Mouse (Mus musculus): ENCODE results near the gene Mief1. TPM values are rescaled to one million over a fixed set of nuclear protein-coding genes. Genes with fewer than 3 reads are reported as not detected.

Mief1 gene
- polyA plus RNA-seq, 1 experiment = 24.3 TPM

DNA sequence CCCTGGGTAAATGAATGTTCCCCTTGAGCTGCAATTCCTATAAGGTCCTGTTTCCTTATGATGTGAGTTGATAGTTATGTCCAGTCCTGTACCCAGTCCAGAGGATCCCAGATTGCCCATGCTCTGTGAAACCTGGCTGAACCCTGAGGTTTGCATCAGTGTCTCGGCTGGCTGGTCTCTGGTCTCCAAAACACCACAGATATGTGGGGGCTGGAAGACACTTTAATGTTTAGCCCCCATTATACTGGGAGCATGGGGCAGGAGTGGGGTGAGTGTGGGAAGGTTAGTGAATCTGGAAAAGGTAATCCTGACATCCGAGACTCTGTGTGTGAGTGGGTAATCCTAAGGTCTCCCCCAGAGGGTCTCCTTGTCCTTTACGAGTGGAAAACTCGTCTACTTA is 765 bp upstream of the Mief1 start:
- no peak for TF ChIP-seq TCF12 (IDR thresholded peaks at IDR 0.05; ENCODE audit: insufficient read depth, poor library complexity, severe bottlenecking)
- no peak for TF ChIP-seq SRF (IDR thresholded peaks at IDR 0.05; ENCODE audit: control insufficient read depth, insufficient read length, low read depth)
- TF ChIP-seq MYOD1 (IDR thresholded peaks at IDR 0.05; ENCODE audit: control insufficient read depth in 1 of 3, insufficient read length in 2 of 3, low read depth in 2 of 3) = no peak
- TF ChIP-seq MYOG (IDR thresholded peaks at IDR 0.05; ENCODE audit: control insufficient read depth in 1 of 3, insufficient read depth in 1 of 3, insufficient read length in 2 of 3, low read depth in 2 of 3) = no peak
- no peak for TF ChIP-seq REST (IDR thresholded peaks at IDR 0.05; ENCODE audit: insufficient read depth, insufficient read length)
- no peak for TF ChIP-seq USF1 (IDR thresholded peaks at IDR 0.05; ENCODE audit: low read depth)
- no peak for TF ChIP-seq TCF3 (IDR thresholded peaks at IDR 0.05; ENCODE audit: insufficient read length, low read depth)
- TF ChIP-seq CEBPB (IDR thresholded peaks at IDR 0.05; ENCODE audit: insufficient read depth, poor library complexity, severe bottlenecking) = no peak
- TF ChIP-seq E2F4 (IDR thresholded peaks at IDR 0.05; ENCODE audit: insufficient read depth) = no peak
- TF ChIP-seq MAX (IDR thresholded peaks at IDR 0.05; ENCODE audit: low read depth) = no peak
- Histone ChIP-seq H3K4me3 (peak overlapping the region; percentile 92), H3K27me3 (ENCODE audit: control insufficient read depth, insufficient read depth, insufficient read length) (no peaks in the 10 kb centered on the region), H3K4me2 (ENCODE audit: low read depth) (peak overlapping the region; percentile 78), H3K36me3 (ENCODE audit: control insufficient read depth, insufficient read depth) (peaks cover 24% of the 10 kb centered on the region), H3ac (ENCODE audit: control insufficient read depth, insufficient read length) (no peak overlapping the region), H3K79me2 (ENCODE audit: control insufficient read depth, insufficient read depth) (peaks cover 34% of the 10 kb centered on the region)

DNA sequence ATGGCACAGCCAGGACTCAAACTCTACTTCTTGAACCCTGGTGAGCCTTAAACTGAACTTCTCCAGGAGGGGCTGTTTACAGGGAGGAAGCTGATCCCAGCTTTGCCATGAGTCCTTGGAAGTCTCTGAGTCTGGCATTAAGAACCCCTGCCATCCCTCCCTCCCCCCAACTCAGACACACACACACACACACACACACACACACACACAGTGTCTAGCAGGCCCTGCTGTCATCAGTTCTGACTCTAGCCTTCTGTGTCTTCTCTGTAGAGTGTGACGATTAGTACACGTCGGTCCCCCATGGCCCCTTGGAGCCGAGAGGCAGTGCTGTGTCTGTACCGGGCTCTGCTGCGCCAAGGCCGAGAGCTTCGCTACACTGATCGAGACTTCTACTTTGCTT is 1.7 kb downstream of the Mief1 start, which contains the start of gene AC140267.1:
AC140267.1 (plus strand) TSS at position 301 of the 400 bp plus-strand sequence.
- peak within 1 kb of the TSS; percentile 62 for H3ac ChIP-seq (ENCODE audit: control insufficient read depth, insufficient read length)
- H3K4me3 ChIP-seq = peak within 1 kb of the TSS; percentile 92
- no peaks in the 10 kb centered on the region for H3K27me3 ChIP-seq (ENCODE audit: control insufficient read depth, insufficient read depth, insufficient read length)
- TF ChIP-seq TCF12 (IDR thresholded peaks at IDR 0.05; ENCODE audit: insufficient read depth, poor library complexity, severe bottlenecking) (no peak), REST (IDR thresholded peaks at IDR 0.05; ENCODE audit: insufficient read depth, insufficient read length) (no peak), MAX (IDR thresholded peaks at IDR 0.05; ENCODE audit: low read depth) (no peak), E2F4 (IDR thresholded peaks at IDR 0.05; ENCODE audit: insufficient read depth) (no peak), USF1 (IDR thresholded peaks at IDR 0.05; ENCODE audit: low read depth) (no peak), MYOG (IDR thresholded peaks at IDR 0.05; ENCODE audit: control insufficient read depth in 1 of 3, insufficient read depth in 1 of 3, insufficient read length in 2 of 3, low read depth in 2 of 3) (no peak), POLR2AphosphoS2 (IDR thresholded peaks at IDR 0.05; ENCODE audit: insufficient read length, low read depth) (no peak), MYOD1 (IDR thresholded peaks at IDR 0.05; ENCODE audit: control insufficient read depth in 1 of 3, insufficient read length in 2 of 3, low read depth in 2 of 3) (no peak), POLR2A (IDR thresholded peaks at IDR 0.05; ENCODE audit: insufficient read length, low read depth) (no peak), CEBPB (IDR thresholded peaks at IDR 0.05; ENCODE audit: insufficient read depth, poor library complexity, severe bottlenecking) (no peak), TCF3 (IDR thresholded peaks at IDR 0.05; ENCODE audit: insufficient read length, low read depth) (no peak), SRF (IDR thresholded peaks at IDR 0.05; ENCODE audit: control insufficient read depth, insufficient read length, low read depth) (no peak)
- peak within 1 kb of the TSS; percentile 74 for H3K4me2 ChIP-seq (ENCODE audit: low read depth)
- peaks cover 42% of the 10 kb centered on the region for H3K36me3 ChIP-seq (ENCODE audit: control insufficient read depth, insufficient read depth)
- peaks cover 34% of the 10 kb centered on the region for H3K79me2 ChIP-seq (ENCODE audit: control insufficient read depth, insufficient read depth)

DNA sequence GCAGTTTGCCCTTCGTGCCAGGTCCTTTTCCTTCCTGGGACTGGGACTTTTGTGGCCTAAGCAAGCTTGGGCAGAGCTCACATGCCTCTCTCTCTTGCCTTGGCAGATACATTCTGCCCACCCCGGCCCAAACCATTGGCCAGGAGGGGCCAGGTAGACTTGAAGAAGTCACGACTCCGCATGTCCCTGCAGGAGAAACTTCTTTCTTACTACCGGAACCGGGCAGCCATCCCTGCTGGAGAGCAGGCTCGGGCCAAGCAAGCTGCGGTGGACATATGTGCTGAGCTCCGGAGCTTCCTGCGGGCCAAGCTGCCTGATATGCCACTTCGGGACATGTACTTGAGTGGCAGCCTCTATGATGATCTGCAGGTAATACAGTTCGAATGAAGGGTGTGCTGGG is 14.3 kb downstream of the Mief1 start:
- Histone ChIP-seq H3K4me2 (ENCODE audit: low read depth) (no peak overlapping the region), H3ac (ENCODE audit: control insufficient read depth, insufficient read length) (no peak overlapping the region), H3K36me3 (ENCODE audit: control insufficient read depth, insufficient read depth) (peaks cover 87% of the 10 kb centered on the region), H3K79me2 (ENCODE audit: control insufficient read depth, insufficient read depth) (peaks cover 8% of the 10 kb centered on the region), H3K4me3 (no peak overlapping the region), H3K27me3 (ENCODE audit: control insufficient read depth, insufficient read depth, insufficient read length) (no peaks in the 10 kb centered on the region)
- TF ChIP-seq SRF (IDR thresholded peaks at IDR 0.05; ENCODE audit: control insufficient read depth, insufficient read length, low read depth) = no peak
- no peak for TF ChIP-seq TCF3 (IDR thresholded peaks at IDR 0.05; ENCODE audit: insufficient read length, low read depth)
- no peak for TF ChIP-seq REST (IDR thresholded peaks at IDR 0.05; ENCODE audit: insufficient read depth, insufficient read length)

DNA sequence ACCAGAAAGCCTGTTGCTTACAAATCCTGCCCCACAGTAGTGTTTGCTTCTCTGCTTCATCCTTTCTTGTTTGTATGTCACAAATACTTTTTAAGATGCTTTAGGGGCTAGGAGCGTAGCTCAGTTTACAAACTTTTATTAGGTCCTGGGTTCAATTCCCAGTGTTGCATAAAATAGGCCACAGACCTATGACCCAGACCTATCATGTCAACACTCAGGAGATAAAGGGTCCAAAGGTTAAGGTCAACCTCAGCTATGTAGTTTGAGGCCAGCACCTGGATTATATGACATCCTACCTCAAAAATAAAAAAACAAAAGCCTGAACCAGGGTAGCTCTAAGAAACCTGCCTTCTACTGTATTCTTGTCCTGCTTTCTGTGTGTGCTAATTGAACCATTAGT is 14.8 kb downstream of the Mief1 start:
- Histone ChIP-seq H3ac (ENCODE audit: control insufficient read depth, insufficient read length) (no peak overlapping the region), H3K27me3 (ENCODE audit: control insufficient read depth, insufficient read depth, insufficient read length) (no peaks in the 10 kb centered on the region), H3K36me3 (ENCODE audit: control insufficient read depth, insufficient read depth) (peaks cover 83% of the 10 kb centered on the region), H3K4me3 (no peak overlapping the region), H3K4me2 (ENCODE audit: low read depth) (no peak overlapping the region), H3K79me2 (ENCODE audit: control insufficient read depth, insufficient read depth) (peaks cover 4% of the 10 kb centered on the region)
- no peak for TF ChIP-seq MAX (IDR thresholded peaks at IDR 0.05; ENCODE audit: low read depth)
- TF ChIP-seq SRF (IDR thresholded peaks at IDR 0.05; ENCODE audit: control insufficient read depth, insufficient read length, low read depth) = no peak
- TF ChIP-seq MYOD1 (IDR thresholded peaks at IDR 0.05; ENCODE audit: control insufficient read depth in 1 of 3, insufficient read length in 2 of 3, low read depth in 2 of 3) = peak in 1 of 3 experiments; percentile 1
- no peak for TF ChIP-seq TCF3 (IDR thresholded peaks at IDR 0.05; ENCODE audit: insufficient read length, low read depth)
- no peak for TF ChIP-seq CEBPB (IDR thresholded peaks at IDR 0.05; ENCODE audit: insufficient read depth, poor library complexity, severe bottlenecking)

DNA sequence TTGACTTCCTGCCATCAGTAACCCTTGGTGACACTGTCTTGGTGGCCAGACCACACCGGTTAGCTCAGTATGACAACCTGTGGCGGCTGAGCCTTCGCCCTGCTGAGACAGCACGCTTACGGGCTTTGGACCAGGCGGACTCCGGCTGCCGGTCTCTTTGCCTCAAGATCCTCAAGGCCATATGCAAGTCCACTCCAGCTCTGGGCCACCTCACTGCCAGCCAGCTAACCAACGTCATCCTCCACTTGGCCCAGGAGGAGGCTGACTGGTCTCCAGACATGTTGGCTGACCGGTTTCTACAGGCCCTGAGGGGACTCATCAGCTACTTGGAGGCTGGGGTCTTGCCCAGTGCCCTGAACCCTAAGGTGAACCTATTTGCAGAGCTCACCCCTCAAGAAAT is 15.9 kb downstream of the Mief1 start:
- no peak for TF ChIP-seq POLR2A (IDR thresholded peaks at IDR 0.05; ENCODE audit: insufficient read length, low read depth)
- TF ChIP-seq MYOG (IDR thresholded peaks at IDR 0.05; ENCODE audit: control insufficient read depth in 1 of 3, insufficient read depth in 1 of 3, insufficient read length in 2 of 3, low read depth in 2 of 3) = no peak
- TF ChIP-seq SRF (IDR thresholded peaks at IDR 0.05; ENCODE audit: control insufficient read depth, insufficient read length, low read depth) = no peak
- no peak for TF ChIP-seq E2F4 (IDR thresholded peaks at IDR 0.05; ENCODE audit: insufficient read depth)
- no peak for TF ChIP-seq POLR2AphosphoS2 (IDR thresholded peaks at IDR 0.05; ENCODE audit: insufficient read length, low read depth)
- TF ChIP-seq CEBPB (IDR thresholded peaks at IDR 0.05; ENCODE audit: insufficient read depth, poor library complexity, severe bottlenecking) = no peak
- TF ChIP-seq REST (IDR thresholded peaks at IDR 0.05; ENCODE audit: insufficient read depth, insufficient read length) = no peak
- TF ChIP-seq TCF3 (IDR thresholded peaks at IDR 0.05; ENCODE audit: insufficient read length, low read depth) = no peak
- no peak for TF ChIP-seq TCF12 (IDR thresholded peaks at IDR 0.05; ENCODE audit: insufficient read depth, poor library complexity, severe bottlenecking)
- TF ChIP-seq MAX (IDR thresholded peaks at IDR 0.05; ENCODE audit: low read depth) = no peak
- no peak for TF ChIP-seq USF1 (IDR thresholded peaks at IDR 0.05; ENCODE audit: low read depth)
- TF ChIP-seq MYOD1 (IDR thresholded peaks at IDR 0.05; ENCODE audit: control insufficient read depth in 1 of 3, insufficient read length in 2 of 3, low read depth in 2 of 3) = no peak
- Histone ChIP-seq H3K4me3 (no peak overlapping the region), H3K79me2 (ENCODE audit: control insufficient read depth, insufficient read depth) (peaks cover 4% of the 10 kb centered on the region), H3ac (ENCODE audit: control insufficient read depth, insufficient read length) (no peak overlapping the region), H3K36me3 (ENCODE audit: control insufficient read depth, insufficient read depth) (peaks cover 73% of the 10 kb centered on the region), H3K27me3 (ENCODE audit: control insufficient read depth, insufficient read depth, insufficient read length) (no peaks in the 10 kb centered on the region), H3K4me2 (ENCODE audit: low read depth) (no peak overlapping the region)

All from myocyte (in vitro differentiated cells).